Mouse (Mus musculus) cerebellum, adult 11-12 months (tissue): Measurements from ENCODE around the gene Gm21095.
"Not testable (repeated sequence)": the region's sequence is repeated elsewhere in the genome, so short reads cannot be mapped to it uniquely, and the experiment has no call there.

Experiments
- DNase-seq: peaks from one replicate; pipeline ENCODE4 v3.0.0; 2022

Gene Gm21095

DNA sequence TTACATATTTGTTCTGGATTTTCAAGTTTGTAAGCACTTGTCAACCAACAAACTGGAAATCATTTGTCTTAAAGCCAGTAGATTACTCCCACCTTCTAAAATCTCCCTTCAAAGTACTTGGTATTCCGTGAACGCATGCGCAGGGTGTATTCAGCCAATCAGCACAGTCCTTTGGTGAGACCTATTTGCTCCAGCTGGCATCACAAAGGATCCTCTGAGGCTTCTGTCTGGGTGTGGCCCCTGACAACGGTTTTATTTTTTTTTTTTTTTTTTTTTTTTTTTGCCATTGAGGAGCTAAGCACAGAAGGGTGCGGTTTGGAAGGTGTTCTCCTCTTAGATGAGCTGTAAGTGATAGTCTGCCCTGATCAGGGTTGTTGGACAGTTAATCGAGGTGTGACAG is at the start of gene Gm21095:
Gene Gm21095 (plus strand): TSS at position 301 of the 400 bp plus-strand sequence.
- not testable (repeated sequence) for DNase-seq
